Mouse (Mus musculus): Measurements from ENCODE around the gene B2m. TPM values are rescaled to one million over a fixed set of nuclear protein-coding genes. Genes with fewer than 3 reads are reported as not detected.

B2m gene
- polyA plus RNA-seq, 1 experiment from 2014 or later, result 117 TPM

DNA sequence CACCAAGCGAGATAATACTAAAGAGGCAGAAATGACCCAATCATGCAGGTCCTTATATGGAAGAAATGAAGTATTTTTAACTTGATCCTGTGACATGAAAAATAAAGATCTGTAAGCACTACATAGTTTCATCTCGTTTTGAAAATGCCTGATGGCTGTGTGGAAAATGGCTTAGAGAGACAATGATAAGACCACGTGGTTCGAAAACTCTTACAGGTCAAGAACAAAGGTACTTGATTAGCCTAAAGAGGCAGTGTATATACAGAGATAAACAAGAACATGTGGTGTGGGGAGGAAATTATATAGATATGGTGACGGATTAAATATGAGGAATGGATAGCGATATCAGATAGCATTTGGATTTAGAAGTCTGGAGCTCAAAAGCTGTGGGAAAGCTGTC, 23.8 kb downstream of the B2m start:
- no peaks in the 10 kb centered on the region for H3K4me1 ChIP-seq (ENCODE audit: control insufficient read depth, insufficient read depth, low read length)
- no peak for ATAC-seq (ENCODE audit: insufficient read depth, low FRiP score, low TSS enrichment)
- 90% methylated on average over 6 of the region's 6 CpGs for WGBS
- no peaks in the 10 kb centered on the region for H3K27me3 ChIP-seq (ENCODE audit: control insufficient read depth, insufficient read depth, low read length)
- no peak overlapping the region for H3K9ac ChIP-seq (ENCODE audit: low read length)
- H3K36me3 ChIP-seq (ENCODE audit: control insufficient read depth, insufficient read depth, low read length), result no peaks in the 10 kb centered on the region
- no peaks in the 10 kb centered on the region for H3K9me3 ChIP-seq (ENCODE audit: control insufficient read depth, low read length)
- no peak for DNase-seq (ENCODE audit: low spot score)
- no peak overlapping the region for H3K4me3 ChIP-seq (ENCODE audit: low read depth, low read length)
- H3K4me2 ChIP-seq (ENCODE audit: low read depth), result no peak overlapping the region
- no peak overlapping the region for H3K27ac ChIP-seq (ENCODE audit: low read depth, low read length)

- Histone ChIP-seq H3K36me3 (ENCODE audit: control insufficient read depth, insufficient read depth, low read length) (no peaks in the 10 kb centered on the region), H3K4me2 (ENCODE audit: low read depth) (no peak overlapping the region), H3K27ac (ENCODE audit: low read depth, low read length) (no peak overlapping the region), H3K27me3 (ENCODE audit: control insufficient read depth, insufficient read depth, low read length) (no peaks in the 10 kb centered on the region), H3K9me3 (ENCODE audit: control insufficient read depth, low read length) (no peaks in the 10 kb centered on the region), H3K9ac (ENCODE audit: low read length) (no peak overlapping the region), H3K4me1 (ENCODE audit: control insufficient read depth, insufficient read depth, low read length) (no peaks in the 10 kb centered on the region), H3K4me3 (ENCODE audit: low read depth, low read length) (no peak overlapping the region)
- no peak for DNase-seq (ENCODE audit: low spot score)
- 93% methylated on average over 2 of the region's 2 CpGs for WGBS
- ATAC-seq (ENCODE audit: insufficient read depth, low FRiP score, low TSS enrichment), result no peak
Observed at GRCm38 (mm10) chr2:122172188-122172587, 24.7 kb downstream of the B2m start.

- DNase-seq (ENCODE audit: low spot score), result no peak
- 77% methylated on average over 8 of the region's 8 CpGs for WGBS
- ATAC-seq (ENCODE audit: insufficient read depth, low FRiP score, low TSS enrichment), result no peak
- Histone ChIP-seq H3K4me1 (ENCODE audit: control insufficient read depth, insufficient read depth, low read length) (no peaks in the 10 kb centered on the region), H3K4me3 (ENCODE audit: low read depth, low read length) (no peak overlapping the region), H3K27ac (ENCODE audit: low read depth, low read length) (no peak overlapping the region), H3K36me3 (ENCODE audit: control insufficient read depth, insufficient read depth, low read length) (no peaks in the 10 kb centered on the region), H3K9me3 (ENCODE audit: control insufficient read depth, low read length) (no peaks in the 10 kb centered on the region), H3K9ac (ENCODE audit: low read length) (no peak overlapping the region), H3K4me2 (ENCODE audit: low read depth) (no peak overlapping the region), H3K27me3 (ENCODE audit: control insufficient read depth, insufficient read depth, low read length) (no peaks in the 10 kb centered on the region)
Observed at GRCm38 (mm10) chr2:122180051-122180822, 32.8 kb downstream of the B2m start.

DNA sequence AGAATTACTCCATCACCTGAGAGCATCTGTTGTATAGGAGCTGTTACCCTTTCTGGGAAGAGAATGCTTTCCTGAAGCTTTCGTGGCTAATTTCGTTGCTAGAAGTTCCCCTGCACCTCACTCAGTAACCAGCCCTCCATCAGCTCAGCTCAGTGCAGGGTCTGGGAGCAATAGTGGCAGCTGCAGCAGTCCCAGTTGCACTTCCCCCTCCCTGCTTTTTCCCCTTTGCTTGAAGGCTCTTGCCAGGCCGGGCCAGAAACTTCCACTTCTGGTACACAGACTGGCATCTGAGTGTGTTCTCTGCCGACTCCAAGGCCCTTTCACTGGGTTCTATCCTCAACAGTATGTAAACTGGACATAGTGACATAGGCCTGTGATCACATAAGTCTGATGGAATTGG, 37.6 kb downstream of the B2m start:
- 80% methylated on average over 4 of the region's 4 CpGs for WGBS
- no peaks in the 10 kb centered on the region for H3K27me3 ChIP-seq (ENCODE audit: control insufficient read depth, insufficient read depth, low read length)
- H3K9me3 ChIP-seq (ENCODE audit: control insufficient read depth, low read length), result no peaks in the 10 kb centered on the region
- no peak overlapping the region for H3K27ac ChIP-seq (ENCODE audit: low read depth, low read length)
- H3K4me2 ChIP-seq (ENCODE audit: low read depth), result no peak overlapping the region
- H3K4me3 ChIP-seq (ENCODE audit: low read depth, low read length), result no peak overlapping the region
- no peak for DNase-seq (ENCODE audit: low spot score)
- H3K9ac ChIP-seq (ENCODE audit: low read length), result no peak overlapping the region
- H3K4me1 ChIP-seq (ENCODE audit: control insufficient read depth, insufficient read depth, low read length), result no peaks in the 10 kb centered on the region
- H3K36me3 ChIP-seq (ENCODE audit: control insufficient read depth, insufficient read depth, low read length), result no peaks in the 10 kb centered on the region
- no peak for ATAC-seq (ENCODE audit: insufficient read depth, low FRiP score, low TSS enrichment)

- no peaks in the 10 kb centered on the region for H3K4me1 ChIP-seq (ENCODE audit: control insufficient read depth, insufficient read depth, low read length)
- 78% methylated on average over 17 of the region's 17 CpGs for WGBS
Observed at GRCm38 (mm10) chr2:122186106-122186505, 38.6 kb downstream of the B2m start, which contains the start of the genes Patl2 and Terb2. Patl2 (minus strand) TSS chr2:122186189. Terb2 (plus strand) TSS chr2:122186272.

DNA sequence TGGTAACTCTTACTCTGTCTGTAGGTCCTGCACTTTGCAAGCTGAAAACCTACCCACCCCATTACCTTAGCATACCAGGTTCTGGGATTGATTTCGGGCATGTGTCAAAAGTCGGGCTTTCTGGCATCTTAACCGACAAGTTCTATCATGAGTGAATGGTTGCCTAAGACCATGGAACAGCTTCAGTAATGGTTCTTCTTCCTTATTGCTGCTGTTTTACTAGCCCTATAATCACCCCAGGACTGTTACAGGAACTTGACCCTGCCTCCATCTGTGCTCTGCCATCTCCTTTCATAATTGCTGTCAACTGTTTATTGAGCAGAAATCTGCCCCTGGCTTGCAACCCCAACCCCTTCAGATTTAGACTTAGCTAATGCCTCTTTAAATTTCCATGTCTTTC, 39.3 kb downstream of the B2m start:
- DNase-seq (ENCODE audit: low spot score), result no peak
- H3K9me3 ChIP-seq (ENCODE audit: control insufficient read depth, low read length), result no peaks in the 10 kb centered on the region
- H3K27me3 ChIP-seq (ENCODE audit: control insufficient read depth, insufficient read depth, low read length), result no peaks in the 10 kb centered on the region
- 89% methylated on average over 3 of the region's 3 CpGs for WGBS
- H3K27ac ChIP-seq (ENCODE audit: low read depth, low read length), result no peak overlapping the region
- ATAC-seq (ENCODE audit: insufficient read depth, low FRiP score, low TSS enrichment), result no peak
- no peak overlapping the region for H3K9ac ChIP-seq (ENCODE audit: low read length)
- H3K4me2 ChIP-seq (ENCODE audit: low read depth), result no peak overlapping the region
- H3K4me1 ChIP-seq (ENCODE audit: control insufficient read depth, insufficient read depth, low read length), result no peaks in the 10 kb centered on the region
- H3K4me3 ChIP-seq (ENCODE audit: low read depth, low read length), result no peak overlapping the region
- no peaks in the 10 kb centered on the region for H3K36me3 ChIP-seq (ENCODE audit: control insufficient read depth, insufficient read depth, low read length)

More at GRCm38 (mm10) chr2:122186106-122186505, 38.6 kb downstream of the B2m start, which contains the start of the genes Patl2 and Terb2:
- Histone ChIP-seq H3K27me3 (ENCODE audit: control insufficient read depth, insufficient read depth, low read length) (no peaks in the 10 kb centered on the region), H3K4me2 (ENCODE audit: low read depth) (no peak within 1 kb of the TSS), H3K9ac (ENCODE audit: low read length) (no peak within 1 kb of the TSS), H3K4me3 (ENCODE audit: low read depth, low read length) (no peak within 1 kb of the TSS), H3K27ac (ENCODE audit: low read depth, low read length) (no peak within 1 kb of the TSS), H3K9me3 (ENCODE audit: control insufficient read depth, low read length) (no peaks in the 10 kb centered on the region), H3K36me3 (ENCODE audit: control insufficient read depth, insufficient read depth, low read length) (no peaks in the 10 kb centered on the region)
- ATAC-seq (ENCODE audit: insufficient read depth, low FRiP score, low TSS enrichment) (no peak), DNase-seq (ENCODE audit: low spot score) (no peak)

- no peak for ATAC-seq (ENCODE audit: insufficient read depth, low FRiP score, low TSS enrichment)
- H3K4me3 ChIP-seq (ENCODE audit: low read depth, low read length), result no peak overlapping the region
- no peaks in the 10 kb centered on the region for H3K27me3 ChIP-seq (ENCODE audit: control insufficient read depth, insufficient read depth, low read length)
- no peak overlapping the region for H3K4me2 ChIP-seq (ENCODE audit: low read depth)
- no peaks in the 10 kb centered on the region for H3K36me3 ChIP-seq (ENCODE audit: control insufficient read depth, insufficient read depth, low read length)
- no peaks in the 10 kb centered on the region for H3K4me1 ChIP-seq (ENCODE audit: control insufficient read depth, insufficient read depth, low read length)
- no peak overlapping the region for H3K27ac ChIP-seq (ENCODE audit: low read depth, low read length)
- DNase-seq (ENCODE audit: low spot score), result no peak
- H3K9me3 ChIP-seq (ENCODE audit: control insufficient read depth, low read length), result no peaks in the 10 kb centered on the region
- H3K9ac ChIP-seq (ENCODE audit: low read length), result no peak overlapping the region
- WGBS, result 78% methylated on average over 3 of the region's 3 CpGs
Observed at GRCm38 (mm10) chr2:122191849-122192248, 44.4 kb downstream of the B2m start.

GRCm38 (mm10) chr2:122194509-122194929, 47.0 kb downstream of the B2m start:
- no peak for DNase-seq (ENCODE audit: low spot score)
- Histone ChIP-seq H3K27me3 (ENCODE audit: control insufficient read depth, insufficient read depth, low read length) (no peaks in the 10 kb centered on the region), H3K9me3 (ENCODE audit: control insufficient read depth, low read length) (no peaks in the 10 kb centered on the region), H3K27ac (ENCODE audit: low read depth, low read length) (no peak overlapping the region), H3K4me3 (ENCODE audit: low read depth, low read length) (no peak overlapping the region), H3K9ac (ENCODE audit: low read length) (no peak overlapping the region), H3K4me1 (ENCODE audit: control insufficient read depth, insufficient read depth, low read length) (no peaks in the 10 kb centered on the region), H3K36me3 (ENCODE audit: control insufficient read depth, insufficient read depth, low read length) (no peaks in the 10 kb centered on the region), H3K4me2 (ENCODE audit: low read depth) (no peak overlapping the region)
- WGBS, result 76% methylated on average over 1 of the region's 1 CpGs
- ATAC-seq (ENCODE audit: insufficient read depth, low FRiP score, low TSS enrichment), result no peak

DNA sequence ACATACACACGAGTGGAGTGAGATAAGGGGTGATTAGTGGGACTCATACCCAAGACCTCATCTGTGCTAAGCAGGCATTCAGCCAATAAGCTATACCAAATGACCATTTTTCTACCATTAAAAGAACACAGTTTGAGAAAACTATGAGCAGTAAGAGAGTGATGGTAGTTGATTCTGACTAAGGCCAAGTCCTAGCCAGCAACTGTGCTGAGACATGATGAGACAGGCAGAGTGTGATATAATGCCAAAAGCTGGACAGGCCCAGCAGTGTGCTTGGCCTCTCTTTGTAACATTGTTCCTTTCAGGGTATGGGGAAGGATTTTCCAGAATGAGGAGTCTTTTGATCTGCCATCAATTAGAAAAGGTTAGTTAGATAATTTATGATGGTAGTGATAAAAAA, 54.0 kb downstream of the B2m start:
- no peak overlapping the region for H3K4me3 ChIP-seq (ENCODE audit: low read depth, low read length)
- 90% methylated on average over 1 of the region's 1 CpGs for WGBS
- no peak overlapping the region for H3K27ac ChIP-seq (ENCODE audit: low read depth, low read length)
- no peak for DNase-seq (ENCODE audit: low spot score)
- H3K4me2 ChIP-seq (ENCODE audit: low read depth), result no peak overlapping the region
- H3K4me1 ChIP-seq (ENCODE audit: control insufficient read depth, insufficient read depth, low read length), result no peaks in the 10 kb centered on the region
- no peaks in the 10 kb centered on the region for H3K9me3 ChIP-seq (ENCODE audit: control insufficient read depth, low read length)
- ATAC-seq (ENCODE audit: insufficient read depth, low FRiP score, low TSS enrichment), result no peak
- H3K27me3 ChIP-seq (ENCODE audit: control insufficient read depth, insufficient read depth, low read length), result no peaks in the 10 kb centered on the region
- no peaks in the 10 kb centered on the region for H3K36me3 ChIP-seq (ENCODE audit: control insufficient read depth, insufficient read depth, low read length)
- no peak overlapping the region for H3K9ac ChIP-seq (ENCODE audit: low read length)
